Mouse (Mus musculus) liver, adult 2 months (tissue): Measurements from ENCODE around the gene 1110065P20Rik.

ENCODE experiments used
- CTCF ChIP-seq: fragments of 200-500 bp; IDR thresholded peaks from 2 replicates; pipeline ENCODE4 v1.5.1; 2011; ENCODE audit warnings: low read depth, low read length, control low read depth
- POLR2A ChIP-seq: fragments of 200-500 bp; IDR thresholded peaks from 2 replicates; pipeline ENCODE4 v1.6.1; 2011; ENCODE audit warnings: low read length, control low read depth; ENCODE audit not compliant: insufficient read depth; ENCODE audit errors: extremely low read depth

- TF ChIP-seq CTCF (no peak), POLR2A (no peak)
These were observed 1.2 kb downstream of the 1110065P20Rik start for GRCm38 (mm10) chr4:124849631-124850260.
